Comparison of ENCODE assay signal across 8 mouse cellular contexts in the genomic region with DNA sequence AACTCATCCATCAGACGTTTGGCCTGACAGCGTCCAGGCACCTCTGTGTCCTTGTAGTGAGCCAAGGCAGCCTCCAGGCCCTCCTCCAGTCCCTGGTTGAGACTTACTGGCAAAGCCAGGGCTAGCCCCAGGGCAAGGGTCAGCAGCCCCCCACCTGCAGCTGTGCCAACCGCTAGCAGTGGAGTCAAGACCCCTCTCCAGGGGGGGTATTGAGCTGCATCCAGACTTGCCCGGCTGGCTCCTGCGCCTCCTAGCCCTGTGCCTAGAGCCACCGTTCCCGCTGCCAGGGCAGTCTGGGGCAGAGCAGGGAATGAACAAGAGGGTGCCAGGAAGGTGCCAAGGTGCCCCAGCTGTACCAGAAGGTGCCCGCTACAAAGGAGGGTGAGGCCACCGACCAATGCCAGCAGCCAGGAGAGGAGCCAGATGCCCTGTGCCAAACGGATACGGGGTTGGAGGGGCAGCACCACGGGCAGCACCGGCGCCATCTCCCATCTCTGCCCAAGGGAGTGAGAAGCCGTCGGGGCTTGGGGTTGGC. TPM values are rescaled to one million over a fixed set of nuclear protein-coding genes. Genes with fewer than 3 reads are reported as not detected.
DNase-seq lines count a peak whose midpoint lies in the region; ATAC-seq and TF ChIP-seq lines count a peak whose summit lies in the region.

No protein-coding gene starts in this region.

- no peaks in the 10 kb centered on the region for H3K36me3 ChIP-seq in hindbrain, embryonic 11.5 days (ENCODE audit: control insufficient read depth, insufficient read depth, low read length)
- no peaks in the 10 kb centered on the region; the same call in 1 of the 2 replicates for H3K36me3 ChIP-seq in midbrain, embryonic 11.5 days (ENCODE audit: control insufficient read depth, insufficient read depth, low read length)

- no peak for TF ChIP-seq CTCF in left cerebral cortex, adult 2 months (IDR thresholded peaks at IDR 0.05)

- H3K4me2 ChIP-seq in hindbrain, embryonic 11.5 days (replicated peaks; ENCODE audit: low read depth, low read length), result peak overlapping the region; percentile 70
- peak overlapping the region; percentile 81 for H3K4me2 ChIP-seq in midbrain, embryonic 11.5 days

- peak overlapping the region; percentile 73 for H3K27ac ChIP-seq in left cerebral cortex, adult 2 months
- no peak overlapping the region for H3K27ac ChIP-seq in hindbrain, embryonic 11.5 days (ENCODE audit: low read depth, low read length)
- no peak overlapping the region for H3K27ac ChIP-seq in midbrain, embryonic 11.5 days (ENCODE audit: low read depth, low read length)

- ATAC-seq in hindbrain, embryonic 11.5 days (ENCODE audit: low FRiP score), result peak; percentile 34
- peak; percentile 36 for ATAC-seq in midbrain, embryonic 11.5 days (ENCODE audit: low FRiP score)

- no peaks in the 10 kb centered on the region for H3K27me3 ChIP-seq in hindbrain, embryonic 11.5 days (ENCODE audit: control insufficient read depth, insufficient read depth, low read length)
- H3K27me3 ChIP-seq in midbrain, embryonic 11.5 days (ENCODE audit: control insufficient read depth, insufficient read depth, low read length), result no peaks in the 10 kb centered on the region

- H3K4me3 ChIP-seq in left cerebral cortex, adult 2 months, result peak overlapping the region; percentile 49
- peak overlapping the region; percentile 48 for H3K4me3 ChIP-seq in hindbrain, embryonic 11.5 days (ENCODE audit: low read depth, low read length)
- peak overlapping the region; percentile 66 for H3K4me3 ChIP-seq in midbrain, embryonic 11.5 days (ENCODE audit: low read depth, low read length)

- WGBS in hindbrain, embryonic 11.5 days, result 16% methylated on average over 16 of the region's 16 CpGs
- 17% methylated on average over 16 of the region's 16 CpGs for WGBS in midbrain, embryonic 11.5 days

- peak overlapping the region; percentile 64; the same call in 1 of the 2 replicates for H3K9ac ChIP-seq in hindbrain, embryonic 11.5 days (ENCODE audit: low read depth, low read length)
- peak overlapping the region; percentile 79; the same call in 1 of the 2 replicates for H3K9ac ChIP-seq in midbrain, embryonic 11.5 days (ENCODE audit: low read length)

- no peaks in the 10 kb centered on the region for H3K9me3 ChIP-seq in hindbrain, embryonic 11.5 days (ENCODE audit: control insufficient read depth, low read length)
- H3K9me3 ChIP-seq in midbrain, embryonic 11.5 days (ENCODE audit: control insufficient read depth, low read length), result no peaks in the 10 kb centered on the region

- intact Hi-C loops in left cerebral cortex, adult 2 months (cut with DNase I), result no loop called here
- intact Hi-C loops in left cerebral cortex, postnatal 25 days (cut with DNase I), result no loop called here
- intact Hi-C loops in left cerebral cortex, postnatal 36 days (cut with DNase I), result no loop called here

- H3K4me1 ChIP-seq in hindbrain, embryonic 11.5 days (replicated peaks; ENCODE audit: control insufficient read depth, insufficient read depth, low read length), result no peaks in the 10 kb centered on the region
- peaks cover 13% of the 10 kb centered on the region for H3K4me1 ChIP-seq in midbrain, embryonic 11.5 days (ENCODE audit: control insufficient read depth, insufficient read depth, low read length)

- no peak for DNase-seq in left cerebral cortex, adult 2 months (ENCODE audit: extremely low spot score in 1 of 2, low spot score in 2 of 2)
- DNase-seq in left cerebral cortex, postnatal 25 days (ENCODE audit: low spot score in 2 of 2), result no peak
- DNase-seq in cerebellum, postnatal 14 days, result peak; percentile 58 to 64
- no peak for DNase-seq in hindbrain, embryonic 11.5 days (ENCODE audit: low spot score)
- DNase-seq in midbrain, embryonic 11.5 days (ENCODE audit: low spot score, missing footprints), result no peak
- no peak for DNase-seq in layer of hippocampus, adult 18-20 months (ENCODE audit: low spot score in 2 of 2)
- DNase-seq in left cerebral cortex, postnatal 36 days (ENCODE audit: low spot score in 2 of 2), result no peak
- DNase-seq in ovary, adult 18-20 months (ENCODE audit: low spot score), result no peak

RNA-seq across cellular contexts. Expression of a gene that starts 0.4 kb away (rescaled TPM):
- 1 to 10 TPM; 5.6 to 7.2 TPM for total RNA-seq in left cerebral cortex, adult 2 months (2021)
- 1 to 10 TPM; 5.7 TPM for total RNA-seq in left cerebral cortex, postnatal 25 days (2021)
- 1.0 and 1.1 TPM in 2 replicates for polyA plus RNA-seq in hindbrain, embryonic 11.5 days (2014; fragmentation: Nextera tagmentation; extraction: Ambion mirVana)
- 1.4 and 2.3 TPM in 2 replicates for polyA plus RNA-seq in midbrain, embryonic 11.5 days (2014; fragmentation: Nextera tagmentation; extraction: Ambion mirVana)
- total RNA-seq in layer of hippocampus, adult 18-20 months (2021), result 1 to 10 TPM; 4.7 to 6.6 TPM
- total RNA-seq in left cerebral cortex, postnatal 36 days (2021), result 1 to 10 TPM; 7.0 to 7.2 TPM

RNA-seq across cellular contexts. Expression of a gene that starts 0.6 kb away (rescaled TPM):
- total RNA-seq in left cerebral cortex, adult 2 months (2021), result 10 to 100 TPM; 11.0 to 13.7 TPM
- 1 to 10 TPM; 8.2 to 8.4 TPM for total RNA-seq in left cerebral cortex, postnatal 25 days (2021)
- 6.5 and 7.8 TPM in 2 replicates for polyA plus RNA-seq in hindbrain, embryonic 11.5 days (2014; fragmentation: Nextera tagmentation; extraction: Ambion mirVana)
- polyA plus RNA-seq in midbrain, embryonic 11.5 days (2014; fragmentation: Nextera tagmentation; extraction: Ambion mirVana), result 5.8 and 8.2 TPM in 2 replicates
- total RNA-seq in layer of hippocampus, adult 18-20 months (2021), result 10 to 100 TPM in 1 of 2 experiments, 1 to 10 TPM in 1; 9.8 to 10.4 TPM
- 10 to 100 TPM in 1 of 2 experiments, 1 to 10 TPM in 1; 9.6 to 12.6 TPM for total RNA-seq in left cerebral cortex, postnatal 36 days (2021)

RNA-seq across cellular contexts. Expression of a gene that starts 8.6 kb away (rescaled TPM):
- 100 to 1,000 TPM; 172 to 173 TPM for total RNA-seq in left cerebral cortex, adult 2 months (2021)
- total RNA-seq in left cerebral cortex, postnatal 25 days (2021), result 100 to 1,000 TPM; 151 to 163 TPM
- 43.5 and 45.8 TPM in 2 replicates for polyA plus RNA-seq in hindbrain, embryonic 11.5 days (2014; fragmentation: Nextera tagmentation; extraction: Ambion mirVana)
- 42.1 and 46.0 TPM in 2 replicates for polyA plus RNA-seq in midbrain, embryonic 11.5 days (2014; fragmentation: Nextera tagmentation; extraction: Ambion mirVana)
- total RNA-seq in layer of hippocampus, adult 18-20 months (2021), result 100 to 1,000 TPM; 166 to 169 TPM
- 100 to 1,000 TPM; 167 to 187 TPM for total RNA-seq in left cerebral cortex, postnatal 36 days (2021)

RNA-seq across cellular contexts. Expression of a gene that starts 12.9 kb away (rescaled TPM):
- 10 to 100 TPM; 55.5 to 55.6 TPM for total RNA-seq in left cerebral cortex, adult 2 months (2021)
- 10 to 100 TPM; 46.0 to 46.9 TPM for total RNA-seq in left cerebral cortex, postnatal 25 days (2021)
- 45.6 and 52.3 TPM in 2 replicates for polyA plus RNA-seq in hindbrain, embryonic 11.5 days (2014; fragmentation: Nextera tagmentation; extraction: Ambion mirVana)
- 50.9 and 56.0 TPM in 2 replicates for polyA plus RNA-seq in midbrain, embryonic 11.5 days (2014; fragmentation: Nextera tagmentation; extraction: Ambion mirVana)
- 10 to 100 TPM; 51.6 to 53.4 TPM for total RNA-seq in layer of hippocampus, adult 18-20 months (2021)
- 10 to 100 TPM; 43.9 to 52.0 TPM for total RNA-seq in left cerebral cortex, postnatal 36 days (2021)

RNA-seq across cellular contexts. Expression of a gene that starts 24.9 kb away (rescaled TPM):
- 10 to 100 TPM; 21.4 to 22.4 TPM for total RNA-seq in left cerebral cortex, adult 2 months (2021)
- 10 to 100 TPM; 18.7 to 20.1 TPM for total RNA-seq in left cerebral cortex, postnatal 25 days (2021)
- polyA plus RNA-seq in hindbrain, embryonic 11.5 days (2014; fragmentation: Nextera tagmentation; extraction: Ambion mirVana), result 23.7 and 27.8 TPM in 2 replicates
- 23.5 and 28.4 TPM in 2 replicates for polyA plus RNA-seq in midbrain, embryonic 11.5 days (2014; fragmentation: Nextera tagmentation; extraction: Ambion mirVana)
- 10 to 100 TPM; 21.9 to 22.5 TPM for total RNA-seq in layer of hippocampus, adult 18-20 months (2021)
- 10 to 100 TPM; 17.5 to 21.5 TPM for total RNA-seq in left cerebral cortex, postnatal 36 days (2021)

Comparison
In these comparisons a context has a peak if more than half of its experiments do, and no peak if none do; other contexts are left out.
1. DNase-seq: peak in cerebellum, postnatal 14 days (2 of 2); none in left cerebral cortex, adult 2 months (0 of 2), left cerebral cortex, postnatal 25 days (0 of 2), hindbrain, embryonic 11.5 days (single experiment), midbrain, embryonic 11.5 days (single experiment), layer of hippocampus, adult 18-20 months (0 of 2), left cerebral cortex, postnatal 36 days (0 of 2) and ovary, adult 18-20 months (single experiment).
2. Peak in every context shown above with its lines, with median percentiles within 50 percentile points of each other: H3K4me3 ChIP-seq.